Mouse (Mus musculus): ENCODE data around the gene Msmp.
"Not testable (repeated sequence)": the region's sequence is repeated elsewhere in the genome, so short reads cannot be mapped to it uniquely, and the experiment has no call there.

Gene Msmp

DNA sequence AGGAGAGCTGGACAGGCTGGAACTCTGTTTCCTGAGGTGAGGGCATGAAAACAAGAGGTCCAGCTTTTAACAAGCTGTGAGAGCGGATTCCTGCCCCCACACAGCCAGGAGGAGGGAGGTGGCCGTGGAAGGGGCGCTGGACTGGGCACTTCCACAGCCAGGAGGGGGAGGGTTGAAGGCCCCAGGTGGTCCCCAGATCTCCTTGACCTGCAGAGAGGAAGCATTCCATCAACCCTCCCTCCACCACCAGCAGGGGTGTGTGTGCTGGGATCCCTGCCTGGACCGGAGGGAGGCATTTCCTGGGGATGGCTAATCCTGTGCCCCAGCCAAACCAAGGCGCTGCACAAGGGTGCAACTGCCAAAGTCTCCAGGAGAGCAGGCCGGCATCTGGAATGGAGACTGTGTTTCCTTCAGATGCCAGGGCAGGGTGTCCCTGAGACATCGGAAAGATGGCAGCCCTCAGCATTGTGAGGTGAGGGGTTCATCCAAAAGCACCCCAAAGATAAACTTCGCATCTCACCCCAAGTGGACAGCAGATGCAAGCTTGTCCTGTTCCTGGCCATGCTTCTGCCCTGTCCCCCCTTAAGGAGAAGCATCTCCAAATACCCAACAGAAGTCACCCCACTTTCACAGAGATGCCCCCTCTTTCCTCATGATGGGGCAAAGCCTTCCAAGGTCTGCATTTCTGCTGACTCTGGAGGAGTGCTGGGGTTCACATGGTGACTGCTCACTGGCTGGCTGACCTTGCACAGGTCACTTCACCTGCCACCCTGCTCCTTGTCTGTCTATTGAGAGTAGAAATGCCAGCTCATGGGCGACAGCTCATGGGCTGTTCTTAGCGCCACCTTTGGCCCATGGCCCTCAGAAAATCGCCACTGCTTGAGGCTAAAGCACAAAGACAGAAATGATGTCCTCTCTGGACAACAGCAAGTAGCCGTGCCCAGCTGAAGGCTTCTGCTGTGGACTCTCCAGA lies at the start of gene Msmp:
Gene Msmp, minus strand, starts transcription at position 51 of the 973 bp plus-strand sequence.
- no peak for DNase-seq (ENCODE audit: low read depth)

- DNase-seq (ENCODE audit: low read depth), result no peak
Observed at GRCm38 (mm10) chr4:43633736-43634135, 49.4 kb upstream of the Msmp start.

DNA sequence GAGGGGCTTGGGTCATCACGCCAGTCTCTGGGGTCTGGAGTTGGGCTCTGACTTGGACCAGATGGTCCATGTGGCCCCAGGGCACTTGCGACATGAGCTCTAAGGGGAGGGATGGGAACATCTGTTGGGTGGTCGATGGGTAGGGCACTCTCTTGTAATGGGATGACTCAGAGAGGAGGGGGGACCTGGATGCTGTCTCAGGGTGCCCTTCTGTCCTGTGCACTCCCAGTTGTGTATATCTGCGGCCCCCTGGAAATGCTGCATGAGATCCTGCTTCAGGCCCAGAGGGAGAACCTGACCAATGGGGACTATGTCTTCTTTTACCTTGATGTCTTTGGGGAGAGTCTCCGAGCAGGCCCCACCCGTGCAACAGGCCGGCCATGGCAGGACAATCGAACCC lies 49.0 kb upstream of the Msmp start:
- DNase-seq (ENCODE audit: low read depth), result no peak

GRCm38 (mm10) chr4:43631956-43632920 lies 47.9 kb upstream of the Msmp start:
- DNase-seq (ENCODE audit: low read depth), result no peak

GRCm38 (mm10) chr4:43631046-43631955 lies 47.0 kb upstream of the Msmp start, which contains the start of gene Npr2:
Npr2 (plus strand) TSS chr4:43631935.
- DNase-seq (ENCODE audit: low read depth), result no peak

DNA sequence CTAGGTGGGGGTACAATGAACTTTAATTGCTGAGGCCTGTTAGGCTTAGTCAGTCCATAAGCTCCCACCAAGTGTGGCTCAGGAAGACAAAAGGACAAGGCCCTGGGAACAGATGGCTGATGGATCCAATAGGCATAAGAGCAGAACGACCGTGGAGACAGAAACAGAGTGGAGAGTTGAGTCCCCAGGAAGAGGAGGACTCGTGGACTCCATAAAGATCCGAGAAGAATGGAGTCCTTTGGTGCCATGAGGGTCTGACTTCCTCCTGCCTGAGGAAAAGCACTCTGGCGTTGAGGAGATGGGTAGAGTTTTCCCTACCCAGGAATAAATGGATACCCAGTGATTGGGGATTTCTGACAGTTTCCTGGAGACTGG lies 46.4 kb upstream of the Msmp start:
- no peak for DNase-seq (ENCODE audit: low read depth)

- DNase-seq (ENCODE audit: low read depth), result peak; percentile 54
Observed at GRCm38 (mm10) chr4:43630030-43630581, 45.8 kb upstream of the Msmp start.

- no peak for DNase-seq (ENCODE audit: low read depth)
Observed at GRCm38 (mm10) chr4:43629106-43629817, 45.0 kb upstream of the Msmp start.

- no peak for DNase-seq (ENCODE audit: low read depth)
Observed at GRCm38 (mm10) chr4:43620146-43620778, 36.0 kb upstream of the Msmp start.

- DNase-seq (ENCODE audit: low read depth), result no peak
Observed at GRCm38 (mm10) chr4:43613060-43613730, 28.9 kb upstream of the Msmp start.

GRCm38 (mm10) chr4:43612534-43612933 lies 28.2 kb upstream of the Msmp start:
- no peak for DNase-seq (ENCODE audit: low read depth)

- no peak for DNase-seq (ENCODE audit: low read depth)
Observed at GRCm38 (mm10) chr4:43604751-43605685, 20.7 kb upstream of the Msmp start.

DNA sequence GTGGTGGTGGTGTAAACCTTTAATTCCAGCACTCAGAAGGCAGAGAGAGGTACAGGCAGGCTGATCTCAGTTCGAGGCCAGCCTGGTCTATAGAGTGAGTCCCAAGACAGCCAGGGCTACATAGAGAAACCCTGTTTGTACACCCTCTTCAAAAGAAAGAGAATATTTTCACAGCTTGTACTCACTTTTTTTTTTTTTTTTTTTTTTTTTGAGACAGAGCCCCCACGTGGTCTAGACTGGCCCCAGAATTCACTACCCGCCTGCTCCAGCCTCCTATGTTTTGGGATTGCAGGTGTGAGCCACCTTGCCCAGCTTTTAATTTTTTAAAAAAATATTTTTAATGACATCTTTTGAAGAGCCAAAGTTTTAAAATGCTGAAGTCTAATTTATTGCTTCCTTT lies 19.8 kb upstream of the Msmp start:
- DNase-seq (ENCODE audit: low read depth), result no peak

DNA sequence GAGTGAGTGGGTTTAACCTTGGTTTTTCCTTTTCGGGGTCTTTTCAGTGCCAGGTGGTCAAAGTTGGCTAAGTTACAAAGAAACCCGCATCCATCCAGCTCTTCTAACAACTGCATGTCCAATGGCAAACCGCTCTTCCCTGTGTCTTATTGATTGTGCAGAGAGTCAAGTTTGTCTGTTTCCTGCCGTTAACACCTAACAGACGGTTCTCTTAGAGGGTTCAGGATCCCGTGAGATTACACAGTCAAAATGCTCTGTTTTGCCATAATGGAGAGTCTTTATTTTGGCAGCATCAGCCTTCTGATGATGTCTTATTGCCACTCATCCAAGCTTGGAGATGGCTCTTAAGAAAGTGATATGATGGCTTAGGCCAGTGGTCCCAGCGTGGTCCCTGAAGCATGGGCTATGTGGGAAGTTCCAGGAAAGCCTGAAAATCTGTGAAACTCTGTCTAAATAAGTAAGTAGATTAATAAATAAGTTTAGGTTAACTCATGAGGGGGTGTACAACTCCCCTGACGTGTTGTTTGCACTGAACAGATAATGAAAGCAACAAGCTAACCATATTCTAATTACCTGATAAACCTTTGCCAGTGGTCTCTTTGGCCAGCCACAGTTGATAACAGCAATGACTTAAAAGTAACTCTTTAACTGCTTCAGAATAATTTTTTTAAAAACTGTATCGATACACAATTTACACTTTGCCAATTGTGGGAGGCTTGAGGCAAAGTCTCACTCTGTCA lies 16.1 kb upstream of the Msmp start:
- DNase-seq (ENCODE audit: low read depth), result no peak

- no peak for DNase-seq (ENCODE audit: low read depth)
Observed at GRCm38 (mm10) chr4:43598650-43599380, 14.5 kb upstream of the Msmp start.

DNA sequence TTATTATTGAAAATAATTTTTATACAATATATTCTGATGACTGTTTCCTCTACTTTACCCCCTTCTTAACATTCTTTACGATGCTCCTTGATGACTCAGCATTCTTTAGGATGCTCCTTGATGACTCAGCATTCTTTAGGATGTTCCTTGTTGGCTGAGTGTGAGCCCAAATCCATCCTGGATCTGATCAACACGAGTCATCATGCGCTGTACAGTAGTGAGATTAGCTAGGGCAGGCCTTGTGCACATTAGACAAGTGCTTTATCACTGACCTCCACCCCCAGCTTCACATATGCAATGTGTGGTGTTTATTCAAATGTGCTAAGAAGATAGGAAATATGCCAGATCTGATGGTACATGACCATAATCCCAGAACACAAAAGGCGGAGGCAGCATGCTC lies 13.9 kb upstream of the Msmp start:
- no peak for DNase-seq (ENCODE audit: low read depth)

GRCm38 (mm10) chr4:43596597-43596996 lies 12.3 kb upstream of the Msmp start:
- not testable (repeated sequence) for DNase-seq (ENCODE audit: low read depth)
